Mouse (Mus musculus) hindbrain, embryonic 14.5 days (tissue): ENCODE data around the gene Ces2b. TPM values are rescaled to one million over a fixed set of nuclear protein-coding genes. Genes with fewer than 3 reads are reported as not detected.

Experiments
- polyA plus RNA-seq: library from polyadenylated mRNA; unstranded; fragments of >200 nt; fragmentation: Nextera tagmentation; extraction: Ambion mirVana; gene quantifications from 2 replicates; pipeline ENCODE4 v1.2.1, GENCODE M21; 2014

Gene Ces2b
- polyA plus RNA-seq, 1 experiment from 2014 or later = 0.29 TPM

Other genes with a start within 250 kb of the Ces2b start
- 18.7 and 19.7 TPM in 2 replicates for gene Pdp2, start 240.1 kb upstream of the Ces2b start, polyA plus RNA-seq
- gene Cdh16, start 207.2 kb upstream of the Ces2b start, polyA plus RNA-seq = not detected in 2 replicates
- 3.9 and 4.3 TPM in 2 replicates for gene Rrad, start 200.2 kb upstream of the Ces2b start, polyA plus RNA-seq
- 109 and 128 TPM in 2 replicates for gene Ciao2b, start 189.6 kb upstream of the Ces2b start, polyA plus RNA-seq
- not detected in 2 replicates for gene Ces2a, start 97.6 kb upstream of the Ces2b start, polyA plus RNA-seq
- gene Ces2c, start 15.5 kb downstream of the Ces2b start, polyA plus RNA-seq = not detected in 2 replicates
- gene Ces2e, start 94.7 kb downstream of the Ces2b start, polyA plus RNA-seq = not detected in 2 replicates
- not detected in 2 replicates for gene Ces2f, start 115.8 kb downstream of the Ces2b start, polyA plus RNA-seq
- 0.07 TPM in 1 of 2 replicates, not detected in the other for gene Ces2g, start 130.1 kb downstream of the Ces2b start, polyA plus RNA-seq
- gene Ces2h, start 169.3 kb downstream of the Ces2b start, polyA plus RNA-seq = not detected in 2 replicates
- not detected in 2 replicates for gene Ces3a, start 217.0 kb downstream of the Ces2b start, polyA plus RNA-seq